Mouse (Mus musculus) thymus, adult 2 months (tissue): Measurements from ENCODE around the gene Pth2.

Experiments
- CTCF ChIP-seq: fragments of 200-500 bp; IDR thresholded peaks from 2 replicates; pipeline ENCODE4 v1.5.1; 2012; ENCODE audit warnings: mild to moderate bottlenecking, control low read depth, low read length, moderate library complexity, borderline replicate concordance; ENCODE audit not compliant: control insufficient read depth, poor library complexity, insufficient read depth; ENCODE audit errors: extremely low read depth
- POLR2A ChIP-seq: fragments of 200-500 bp; IDR thresholded peaks from 2 replicates; pipeline ENCODE4 v1.6.1; 2012; ENCODE audit warnings: mild to moderate bottlenecking, low read length, control low read depth, moderate library complexity; ENCODE audit not compliant: control insufficient read depth, poor library complexity, insufficient read depth; ENCODE audit errors: extremely low read depth

- no peak for TF ChIP-seq POLR2A
- no peak for TF ChIP-seq CTCF
Measured at GRCm38 (mm10) chr7:45141319-45141718, 39.5 kb upstream of the Pth2 start.
